Mouse (Mus musculus) heart, embryonic 12.5 days (tissue): Measurements from ENCODE around the gene Rasal1. TPM values are rescaled to one million over a fixed set of nuclear protein-coding genes. Genes with fewer than 3 reads are reported as not detected.
A peak's percentile ranks its signal among the peaks of the same experiment; 100 is the strongest.

Experiments
- ATAC-seq: fragments of 200-750 bp; cut with Nextera tagmentation; 2 replicates; pipeline ENCODE4 v1.8.0; 2017; ENCODE audit warnings: moderate TSS enrichment, moderate library complexity; ENCODE audit not compliant: insufficient number of reproducible peaks, low FRiP score
- H3K27ac ChIP-seq: fragments of 300-500 bp; sonication (generic); 2 replicates; pipeline ENCODE4 v1.5.1; 2016; ENCODE audit warnings: mild to moderate bottlenecking, moderate library complexity; ENCODE audit not compliant: poor library complexity, severe bottlenecking
- H3K27me3 ChIP-seq: fragments of 300-500 bp; sonication (generic); replicated peaks from 2 replicates; pipeline ENCODE4 v1.6.1; 2016; ENCODE audit warnings: mild to moderate bottlenecking, moderate library complexity
- H3K36me3 ChIP-seq: fragments of 300-500 bp; sonication (generic); 2 replicates; pipeline ENCODE4 v1.6.1; 2016; ENCODE audit warnings: mild to moderate bottlenecking, moderate library complexity
- H3K4me1 ChIP-seq: fragments of 300-500 bp; sonication (generic); replicated peaks from 2 replicates; pipeline ENCODE4 v1.6.1; 2016; ENCODE audit warnings: mild to moderate bottlenecking
- H3K4me2 ChIP-seq: fragments of 300-500 bp; sonication (generic); 2 replicates; pipeline ENCODE4 v1.6.1; 2016; ENCODE audit warnings: mild to moderate bottlenecking, moderate library complexity
- H3K4me3 ChIP-seq: fragments of 300-500 bp; sonication (generic); 2 replicates; pipeline ENCODE4 v1.5.1; 2016; ENCODE audit warnings: mild to moderate bottlenecking
- H3K9ac ChIP-seq: fragments of 300-500 bp; sonication (generic); 2 replicates; pipeline ENCODE4 v1.6.1; 2016; ENCODE audit warnings: mild to moderate bottlenecking, moderate library complexity
- H3K9me3 ChIP-seq: fragments of 300-500 bp; sonication (generic); replicated peaks from 2 replicates; pipeline ENCODE4 v1.6.1; 2016; ENCODE audit warnings: mild to moderate bottlenecking, moderate library complexity
- WGBS: fragments of 180-500 bp; shearing (Covaris S2); methylation state at CpG from one replicate; pipeline ENCODE4 v1.1.7; 2016; 5-methylcytosine and 5-hydroxymethylcytosine counted together
- polyA plus RNA-seq: library from polyadenylated mRNA; unstranded; fragments of >200 nt; fragmentation: Nextera tagmentation; extraction: Ambion mirVana; gene quantifications from 2 replicates; pipeline ENCODE4 v1.2.1, GENCODE M21; 2016

Rasal1 gene
- polyA plus RNA-seq, 1 experiment from 2014 or later = not detected

DNA sequence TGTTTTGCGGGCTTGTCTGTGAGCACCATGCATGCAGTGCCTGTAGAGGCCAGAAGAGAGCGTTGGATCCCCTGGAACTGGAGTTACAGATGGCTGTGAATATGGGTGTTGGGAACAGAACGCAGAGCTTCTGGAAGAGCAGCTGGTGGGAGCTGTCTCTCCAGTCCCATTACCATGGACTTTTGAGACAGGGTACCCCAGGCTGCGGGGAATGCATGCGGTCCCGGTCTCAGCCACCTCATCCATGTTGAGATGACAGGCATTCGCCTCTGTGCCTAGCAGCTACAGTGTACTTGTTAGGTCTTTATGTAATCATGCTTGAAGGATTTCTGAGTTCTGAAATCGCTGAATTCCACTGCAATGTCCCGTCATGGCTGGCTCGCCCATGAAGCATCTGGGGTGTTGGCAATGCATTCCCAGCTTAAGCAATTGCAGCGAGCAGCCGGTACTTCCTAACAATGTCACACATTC lies 7.7 kb downstream of the Rasal1 start:
- Histone ChIP-seq H3K9me3 (no peaks in the 10 kb centered on the region), H3K9ac (no peak overlapping the region), H3K27ac (no peak overlapping the region), H3K27me3 (peaks cover 69% of the 10 kb centered on the region), H3K4me3 (no peak overlapping the region), H3K36me3 (no peaks in the 10 kb centered on the region), H3K4me1 (no peaks in the 10 kb centered on the region), H3K4me2 (no peak overlapping the region)
- no peak for ATAC-seq
- 80% methylated on average over 12 of the region's 12 CpGs for WGBS

DNA sequence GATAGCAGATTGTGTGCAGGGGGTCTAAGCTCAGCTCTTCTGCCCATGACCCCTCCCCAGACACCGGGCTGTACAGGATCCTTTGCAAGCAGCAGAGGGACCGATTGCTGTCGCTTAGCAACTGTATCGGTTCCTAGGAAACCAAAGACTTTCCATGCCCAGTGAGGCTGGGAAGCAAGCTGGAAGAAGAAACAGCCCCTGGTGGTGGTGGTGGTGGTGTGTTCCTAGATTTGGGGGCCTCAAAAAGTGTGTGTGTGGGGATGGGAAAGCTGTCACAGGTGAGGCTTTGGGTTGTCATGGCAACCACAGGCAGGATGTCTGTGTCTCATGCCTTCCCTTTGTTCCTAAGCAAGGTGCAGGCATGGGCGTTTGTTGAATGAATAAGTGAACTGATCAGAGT lies 12.2 kb downstream of the Rasal1 start:
- H3K9ac ChIP-seq = no peak overlapping the region
- no peak overlapping the region for H3K4me2 ChIP-seq
- H3K36me3 ChIP-seq = no peaks in the 10 kb centered on the region
- no peaks in the 10 kb centered on the region for H3K4me1 ChIP-seq
- no peak overlapping the region for H3K4me3 ChIP-seq
- H3K27ac ChIP-seq = no peak overlapping the region
- H3K9me3 ChIP-seq = no peaks in the 10 kb centered on the region
- WGBS = 49% methylated on average over 5 of the region's 5 CpGs
- H3K27me3 ChIP-seq = peaks cover 70% of the 10 kb centered on the region
- ATAC-seq = no peak

DNA sequence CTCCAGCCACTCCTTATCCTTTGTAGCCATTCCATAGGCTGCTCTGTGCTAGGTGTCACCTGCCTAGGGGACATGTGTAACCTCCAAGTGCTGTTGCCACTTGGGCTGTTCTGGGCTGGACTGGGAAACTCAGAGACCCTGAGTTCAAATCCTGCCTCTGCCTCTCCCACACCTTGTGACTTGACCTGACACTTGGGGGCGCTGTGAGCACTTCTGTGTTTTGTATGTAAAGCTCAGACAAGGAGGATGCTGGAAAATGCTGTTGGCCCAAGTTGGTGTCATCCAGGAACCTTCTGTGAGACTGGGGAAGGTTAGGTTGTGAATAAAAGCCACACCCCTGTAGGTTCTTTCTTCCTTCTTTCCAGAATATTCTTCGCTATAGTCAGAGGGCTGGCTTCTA lies 16.3 kb downstream of the Rasal1 start:
- Histone ChIP-seq H3K4me2 (no peak overlapping the region), H3K36me3 (no peaks in the 10 kb centered on the region), H3K27me3 (peaks cover 66% of the 10 kb centered on the region), H3K9me3 (no peaks in the 10 kb centered on the region), H3K4me3 (no peak overlapping the region), H3K27ac (no peak overlapping the region), H3K4me1 (no peaks in the 10 kb centered on the region), H3K9ac (no peak overlapping the region)
- no peak for ATAC-seq
- WGBS = 43% methylated on average over 2 of the region's 2 CpGs

DNA sequence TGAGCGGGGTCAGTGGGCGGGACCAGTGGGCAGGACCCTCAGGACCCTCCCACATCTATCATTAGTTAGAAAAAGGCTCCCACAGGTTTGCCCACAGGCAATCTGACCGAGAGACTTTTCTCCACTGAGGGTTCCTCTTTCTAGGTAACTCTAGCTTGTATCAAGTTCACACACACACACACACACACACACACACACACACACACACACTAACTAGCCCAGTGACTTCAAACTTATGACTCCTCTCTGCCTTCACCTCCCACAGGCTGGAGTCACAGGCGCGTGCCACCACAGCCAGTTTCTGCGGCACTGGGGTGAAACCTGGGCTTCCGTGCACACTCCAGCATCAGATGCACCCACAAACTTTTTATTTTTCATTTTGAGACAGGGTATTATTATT lies 20.1 kb downstream of the Rasal1 start:
- H3K4me1 ChIP-seq = no peaks in the 10 kb centered on the region
- 63% methylated on average over 7 of the region's 7 CpGs for WGBS
- ATAC-seq = no peak
- H3K27me3 ChIP-seq = peaks cover 38% of the 10 kb centered on the region
- H3K4me3 ChIP-seq = no peak overlapping the region
- no peaks in the 10 kb centered on the region for H3K36me3 ChIP-seq
- no peak overlapping the region for H3K9ac ChIP-seq
- no peak overlapping the region for H3K4me2 ChIP-seq
- H3K27ac ChIP-seq = no peak overlapping the region
- no peaks in the 10 kb centered on the region for H3K9me3 ChIP-seq

DNA sequence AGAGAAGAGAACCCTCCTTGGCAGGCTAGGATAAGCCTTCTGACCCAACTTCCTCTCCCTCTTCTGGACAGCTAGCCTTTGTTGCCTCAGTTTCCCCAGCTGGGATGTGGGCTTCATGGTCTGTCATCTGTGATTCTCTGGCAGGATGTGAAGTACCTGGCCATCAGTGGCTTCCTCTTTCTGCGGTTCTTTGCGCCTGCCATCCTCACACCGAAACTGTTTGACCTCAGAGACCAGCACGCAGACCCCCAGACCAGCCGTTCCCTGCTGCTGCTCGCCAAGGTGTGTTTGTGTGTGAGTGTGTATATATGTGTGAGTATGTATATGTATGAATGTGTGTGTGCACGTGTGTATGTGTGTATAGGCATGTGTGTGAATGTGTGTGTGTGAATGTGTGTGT lies 21.5 kb downstream of the Rasal1 start:
- no peak overlapping the region for H3K27ac ChIP-seq
- no peaks in the 10 kb centered on the region for H3K4me1 ChIP-seq
- H3K4me2 ChIP-seq = no peak overlapping the region
- H3K36me3 ChIP-seq = no peaks in the 10 kb centered on the region
- peaks cover 26% of the 10 kb centered on the region for H3K27me3 ChIP-seq
- ATAC-seq = no peak
- no peaks in the 10 kb centered on the region for H3K9me3 ChIP-seq
- WGBS = 82% methylated on average over 7 of the region's 7 CpGs
- H3K4me3 ChIP-seq = no peak overlapping the region
- no peak overlapping the region for H3K9ac ChIP-seq

DNA sequence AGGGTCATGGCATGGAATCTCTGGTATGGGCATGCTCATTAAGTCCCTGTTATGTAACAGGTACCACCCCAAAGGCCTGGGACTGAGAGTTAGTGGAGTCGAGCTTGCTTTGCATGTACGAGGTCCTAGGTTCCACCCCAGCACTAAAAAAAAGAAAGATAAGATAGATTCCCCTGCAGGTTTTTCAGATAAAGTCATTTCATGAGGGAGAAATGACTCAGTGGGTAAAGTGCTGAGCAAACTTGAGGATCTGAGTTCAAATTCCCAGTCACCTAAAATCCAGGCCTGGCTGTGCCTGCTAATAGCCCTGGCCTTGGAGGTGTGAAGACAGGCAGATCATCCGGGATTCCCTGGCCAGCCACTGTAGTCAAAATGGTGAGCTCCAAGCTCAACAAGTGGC lies 23.3 kb downstream of the Rasal1 start:
- no peak for ATAC-seq
- no peaks in the 10 kb centered on the region for H3K4me1 ChIP-seq
- WGBS = 70% methylated on average over 3 of the region's 3 CpGs

DNA sequence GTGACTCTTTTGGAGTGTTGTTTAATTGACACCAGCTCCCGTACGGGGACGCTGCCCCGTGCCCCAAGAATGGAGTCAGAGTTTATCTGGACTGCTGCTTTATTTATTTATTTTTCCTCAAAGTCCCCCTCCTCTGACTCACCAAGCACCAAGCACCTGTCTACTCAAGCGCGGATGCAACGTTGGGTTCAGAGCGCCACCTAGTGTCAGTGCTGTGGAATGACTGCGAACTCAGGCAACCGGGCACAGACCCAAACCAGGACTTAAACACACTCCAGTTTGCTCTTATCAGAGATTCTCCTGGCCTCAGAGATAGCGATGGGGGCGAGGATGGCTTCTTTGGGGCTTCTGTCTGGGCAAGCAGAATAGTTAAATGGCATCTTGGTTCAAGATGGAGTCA lies 25.0 kb downstream of the Rasal1 start:
- no peak overlapping the region for H3K4me3 ChIP-seq
- 0 out of 2 replicates have a peak, but pooled peaks cover 11% of the 10 kb centered on the region for H3K27me3 ChIP-seq
- no peak for ATAC-seq
- H3K9me3 ChIP-seq = no peaks in the 10 kb centered on the region
- no peaks in the 10 kb centered on the region for H3K4me1 ChIP-seq
- no peak overlapping the region for H3K4me2 ChIP-seq
- H3K9ac ChIP-seq = no peak overlapping the region
- 2% methylated on average over 12 of the region's 12 CpGs for WGBS
- no peaks in the 10 kb centered on the region for H3K36me3 ChIP-seq
- no peak overlapping the region for H3K27ac ChIP-seq

More for the DNA sequence above, 23.3 kb downstream of the Rasal1 start:
- no peak overlapping the region for H3K4me3 ChIP-seq
- H3K27me3 ChIP-seq = peaks cover 21% of the 10 kb centered on the region
- H3K9ac ChIP-seq = no peak overlapping the region
- no peak overlapping the region for H3K27ac ChIP-seq
- H3K36me3 ChIP-seq = no peaks in the 10 kb centered on the region
- H3K9me3 ChIP-seq = no peaks in the 10 kb centered on the region
- H3K4me2 ChIP-seq = no peak overlapping the region

DNA sequence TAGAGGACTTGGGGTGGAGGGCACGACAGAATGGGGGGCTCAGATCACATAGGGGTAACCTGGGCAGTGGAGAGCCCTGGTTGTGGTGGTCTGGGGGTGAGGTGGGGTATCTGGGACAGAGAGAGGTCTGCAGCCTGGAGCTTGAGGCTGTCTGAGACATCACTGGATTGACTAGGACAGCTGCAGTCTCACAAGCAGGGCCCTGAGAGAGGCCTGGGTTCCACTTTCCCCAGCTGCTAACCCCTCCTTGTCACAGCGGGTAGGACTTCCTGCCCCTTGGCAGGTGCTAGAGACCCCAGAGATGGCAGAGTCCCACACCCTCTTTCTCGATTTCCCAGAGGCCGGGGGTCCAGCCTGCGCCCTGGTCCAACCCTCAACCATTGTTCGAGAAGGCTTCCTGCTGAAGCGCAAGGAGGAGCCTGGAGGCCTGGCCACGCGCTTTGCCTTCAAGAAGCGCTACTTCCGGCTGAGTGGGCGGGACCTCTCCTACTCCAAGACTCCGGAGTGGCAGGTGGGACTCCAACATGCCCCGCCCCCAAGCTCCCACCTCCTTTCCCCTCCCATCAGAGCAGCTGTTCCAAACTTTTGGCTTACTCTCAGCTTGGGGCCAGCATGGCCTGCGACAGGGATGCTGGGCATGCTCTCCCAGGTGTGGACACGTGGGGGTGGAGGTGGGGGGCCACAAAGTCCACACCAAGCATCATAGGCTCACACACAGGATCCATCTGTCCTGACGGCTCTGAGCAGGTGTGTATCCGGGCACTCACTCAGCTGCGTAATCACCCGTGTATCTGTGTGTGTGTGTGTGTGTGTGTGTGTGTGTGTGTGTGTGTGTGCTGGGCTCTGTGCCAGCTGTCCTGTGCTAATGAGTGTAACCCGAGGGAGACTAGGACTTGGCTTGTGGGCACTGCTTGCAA lies 25.9 kb downstream of the Rasal1 start:
- no peak overlapping the region for H3K4me3 ChIP-seq
- no peak overlapping the region for H3K9ac ChIP-seq
- peaks cover 2% of the 10 kb centered on the region; the same call in 1 of the 2 replicates for H3K4me1 ChIP-seq
- no peak for ATAC-seq
- 35% methylated on average over 21 of the region's 21 CpGs for WGBS
- H3K36me3 ChIP-seq = no peaks in the 10 kb centered on the region
- H3K4me2 ChIP-seq = no peak overlapping the region
- no peaks in the 10 kb centered on the region for H3K9me3 ChIP-seq
- 0 out of 2 replicates have a peak, but pooled peaks cover 18% of the 10 kb centered on the region for H3K27me3 ChIP-seq
- no peak overlapping the region for H3K27ac ChIP-seq

DNA sequence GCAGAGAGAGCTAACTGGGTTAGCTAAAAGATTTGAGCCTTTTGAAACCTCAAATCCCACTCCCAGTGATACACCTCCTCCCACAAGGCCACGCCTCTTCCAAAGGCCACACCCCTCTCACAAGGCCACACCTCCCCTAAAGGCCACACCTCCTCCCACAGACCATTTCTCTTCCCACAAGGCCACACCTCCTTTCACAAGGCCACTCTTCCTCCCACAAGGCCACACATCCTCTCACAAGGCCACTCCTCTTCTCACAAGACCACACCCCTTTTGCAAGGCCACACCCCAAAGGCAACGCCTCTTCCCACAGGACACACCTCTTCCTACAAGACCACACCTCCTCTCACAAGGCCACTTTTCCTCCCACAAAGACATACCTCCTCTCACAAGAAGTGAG lies 28.9 kb downstream of the Rasal1 start:
- Histone ChIP-seq H3K9ac (no peak overlapping the region), H3K27ac (no peak overlapping the region), H3K4me3 (no peak overlapping the region), H3K9me3 (no peaks in the 10 kb centered on the region), H3K36me3 (no peaks in the 10 kb centered on the region), H3K4me2 (no peak overlapping the region), H3K27me3 (peaks cover 38% of the 10 kb centered on the region), H3K4me1 (peaks cover 9% of the 10 kb centered on the region; the same call in 1 of the 2 replicates)
- WGBS = 13% methylated on average over 2 of the region's 2 CpGs
- no peak for ATAC-seq

DNA sequence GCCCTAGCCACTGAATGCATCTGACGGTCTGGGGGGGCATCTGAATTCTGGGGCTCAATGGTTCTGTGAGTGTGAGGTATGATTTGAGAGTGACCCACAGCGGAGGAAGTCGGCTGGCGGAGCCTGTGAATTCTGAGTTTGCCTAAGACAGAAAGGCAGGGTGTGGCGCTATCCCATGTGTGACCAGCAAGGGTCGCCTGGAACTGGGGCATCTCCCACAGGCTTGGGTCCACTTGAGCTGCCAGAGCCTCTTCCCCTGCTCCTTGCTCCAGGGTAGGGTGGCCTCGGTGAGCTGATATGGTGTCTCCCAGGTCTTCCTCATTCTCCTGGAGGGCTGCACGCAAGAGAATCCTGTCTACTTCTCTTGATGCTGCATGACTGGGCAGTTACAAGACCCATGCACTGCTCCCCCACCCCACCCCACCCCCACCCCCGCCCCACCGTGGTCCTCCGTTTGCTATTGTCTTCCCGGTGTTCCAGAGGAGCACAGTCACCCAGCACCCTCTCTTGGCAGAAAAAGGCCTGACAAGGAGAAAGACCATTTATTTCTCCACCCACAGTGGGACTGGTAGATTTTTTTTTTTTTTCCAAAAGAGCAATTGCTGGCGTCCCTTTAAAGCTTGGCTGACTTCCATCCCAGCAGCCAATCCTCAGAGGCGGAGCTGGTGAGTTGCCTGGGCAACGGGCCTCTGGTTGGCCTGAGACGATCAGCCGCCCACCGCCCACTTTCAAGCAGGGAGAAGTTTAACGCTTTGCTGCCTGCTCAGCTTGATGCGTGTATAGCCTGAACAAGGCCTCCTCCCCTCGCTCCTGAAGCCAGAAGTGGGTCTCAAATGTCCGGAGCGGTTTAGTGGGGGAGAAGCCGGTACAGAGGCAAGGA lies 31.3 kb downstream of the Rasal1 start:
- 3% methylated on average over 24 of the region's 24 CpGs for WGBS
- no peak overlapping the region for H3K27ac ChIP-seq
- H3K36me3 ChIP-seq = no peaks in the 10 kb centered on the region

DNA sequence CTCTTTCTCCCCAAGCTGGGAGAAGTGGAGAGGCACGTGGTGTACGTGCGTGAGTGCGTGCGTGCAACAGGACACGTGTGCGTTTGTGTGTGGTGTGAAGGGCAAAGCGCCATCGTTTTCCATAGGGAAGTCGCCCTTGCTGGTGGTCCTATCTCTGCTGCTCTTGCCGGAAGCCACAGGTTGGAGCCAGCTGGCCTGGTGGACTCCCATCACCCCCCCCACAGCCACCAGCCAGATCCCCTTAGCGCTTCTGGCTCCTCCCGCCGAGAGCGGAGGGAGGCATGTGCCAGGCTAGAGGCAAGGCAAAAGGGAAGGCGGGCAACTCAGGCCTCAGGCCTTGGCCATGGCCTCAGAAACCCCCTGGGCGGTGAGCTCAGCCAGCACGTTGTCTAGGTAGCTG lies 32.3 kb downstream of the Rasal1 start:
- no peak for ATAC-seq
- H3K27ac ChIP-seq = no peak overlapping the region
- H3K4me1 ChIP-seq = peaks cover 15% of the 10 kb centered on the region; the same call in 1 of the 2 replicates
- no peak overlapping the region for H3K9ac ChIP-seq
- H3K36me3 ChIP-seq = no peaks in the 10 kb centered on the region
- no peak overlapping the region for H3K4me3 ChIP-seq
- 74% methylated on average over 18 of the region's 18 CpGs for WGBS
- H3K4me2 ChIP-seq = no peak overlapping the region
- peaks cover 61% of the 10 kb centered on the region for H3K27me3 ChIP-seq
- no peaks in the 10 kb centered on the region for H3K9me3 ChIP-seq

More for the DNA sequence above, 31.3 kb downstream of the Rasal1 start:
- H3K9ac ChIP-seq = peak overlapping the region; percentile 64
- H3K4me3 ChIP-seq = peak overlapping the region; percentile 50
- peaks cover 62% of the 10 kb centered on the region for H3K27me3 ChIP-seq
- peaks cover 15% of the 10 kb centered on the region; the same call in 1 of the 2 replicates for H3K4me1 ChIP-seq
- no peaks in the 10 kb centered on the region for H3K9me3 ChIP-seq
- peak overlapping the region; percentile 82 for H3K4me2 ChIP-seq
- ATAC-seq = peak; percentile 78
